Mouse (Mus musculus) kidney, postnatal 0 days (tissue): Measurements from ENCODE around the gene Phc3. TPM values are rescaled to one million over a fixed set of nuclear protein-coding genes. Genes with fewer than 3 reads are reported as not detected.

ENCODE experiments used
- ATAC-seq: fragments of 200-750 bp; cut with Nextera tagmentation; replicated peaks from 2 replicates; pipeline ENCODE4 v1.8.0; 2017; ENCODE audit warnings: low read depth, moderate number of reproducible peaks, moderate TSS enrichment, moderate library complexity; ENCODE audit not compliant: low FRiP score
- DNase-seq: peaks from one replicate; pipeline ENCODE4 v3.0.0-alpha.2; 2016; ENCODE audit warnings: low spot score
- H3K27ac ChIP-seq: fragments of 300-500 bp; sonication (generic); 2 replicates; pipeline ENCODE4 v1.5.1; 2014; ENCODE audit warnings: mild to moderate bottlenecking
- H3K27me3 ChIP-seq: fragments of 300-500 bp; sonication (generic); 2 replicates; pipeline ENCODE4 v1.6.1; 2014; ENCODE audit warnings: low read length, mixed read lengths; ENCODE audit not compliant: insufficient read depth
- H3K36me3 ChIP-seq: fragments of 300-500 bp; sonication (generic); 2 replicates; pipeline ENCODE4 v1.6.1; 2014; ENCODE audit warnings: low read length, mixed read lengths; ENCODE audit not compliant: insufficient read depth
- H3K4me1 ChIP-seq: fragments of 300-500 bp; sonication (generic); replicated peaks from 2 replicates; pipeline ENCODE4 v1.6.1; 2014; ENCODE audit warnings: antibody characterized with exemption, low read length, mixed read lengths; ENCODE audit not compliant: insufficient read depth
- H3K4me2 ChIP-seq: fragments of 300-500 bp; sonication (generic); 2 replicates; pipeline ENCODE4 v1.6.1; 2014; ENCODE audit warnings: mild to moderate bottlenecking, low read length, moderate library complexity, mixed read lengths
- H3K4me3 ChIP-seq: fragments of 300-500 bp; sonication (generic); replicated peaks from 2 replicates; pipeline ENCODE4 v1.5.1; 2014; ENCODE audit warnings: low read depth, low read length
- H3K9ac ChIP-seq: fragments of 300-500 bp; sonication (generic); 2 replicates; pipeline ENCODE4 v1.6.1; 2014; ENCODE audit warnings: low read depth, low read length
- H3K9me3 ChIP-seq: fragments of 300-500 bp; sonication (generic); replicated peaks from 2 replicates; pipeline ENCODE4 v1.6.1; 2016; ENCODE audit warnings: low read length, inconsistent platforms, mixed read lengths
- CTCF ChIP-seq: IDR thresholded peaks from 2 replicates; pipeline ENCODE4 v1.5.1; 2016; ENCODE audit warnings: antibody characterized with exemption, low read depth, mild to moderate bottlenecking, moderate library complexity
- WGBS: fragments of 180-500 bp; shearing (Covaris S2); extraction: QIAGEN DNeasy Blood & Tissue Kit; methylation state at CpG from one replicate; pipeline ENCODE4 v1.1.7; 2014; 5-methylcytosine and 5-hydroxymethylcytosine counted together
- polyA plus RNA-seq: library from polyadenylated mRNA; unstranded; fragments of >200 nt; fragmentation: Nextera tagmentation; extraction: Ambion mirVana; gene quantifications from 2 replicates; pipeline ENCODE4 v1.2.1, GENCODE M21; 2015

Gene Phc3
- polyA plus RNA-seq, 1 experiment from 2014 or later: 4.5 TPM

- Histone ChIP-seq H3K4me1 (no peaks in the 10 kb centered on the region), H3K27me3 (no peaks in the 10 kb centered on the region), H3K9me3 (no peaks in the 10 kb centered on the region), H3K9ac (no peak overlapping the region), H3K4me2 (no peak overlapping the region), H3K36me3 (peaks cover 49% of the 10 kb centered on the region), H3K27ac (peak overlapping the region; percentile 47; the same call in 1 of the 2 replicates), H3K4me3 (no peak overlapping the region)
- TF ChIP-seq CTCF: no peak
- 72% methylated on average over 7 of the region's 7 CpGs for WGBS
- DNase-seq (no peak), ATAC-seq (no peak)
These were observed 9.1 kb downstream of the Phc3 start for GRCm38 (mm10) chr3:30959868-30960831.

GRCm38 (mm10) chr3:30958709-30959108 is 10.5 kb downstream of the Phc3 start:
- 92% methylated on average over 2 of the region's 2 CpGs for WGBS
- Histone ChIP-seq H3K4me1 (no peaks in the 10 kb centered on the region), H3K36me3 (peaks cover 50% of the 10 kb centered on the region), H3K27ac (no peak overlapping the region), H3K9me3 (no peaks in the 10 kb centered on the region), H3K9ac (no peak overlapping the region), H3K27me3 (no peaks in the 10 kb centered on the region), H3K4me3 (no peak overlapping the region), H3K4me2 (no peak overlapping the region)
- ATAC-seq: no peak
- TF ChIP-seq CTCF: no peak
- DNase-seq: no peak

GRCm38 (mm10) chr3:30956327-30956726 is 12.9 kb downstream of the Phc3 start:
- Histone ChIP-seq H3K4me2 (no peak overlapping the region), H3K4me3 (no peak overlapping the region), H3K36me3 (peaks cover 48% of the 10 kb centered on the region), H3K9ac (no peak overlapping the region), H3K4me1 (no peaks in the 10 kb centered on the region), H3K27ac (no peak overlapping the region), H3K27me3 (no peaks in the 10 kb centered on the region), H3K9me3 (no peaks in the 10 kb centered on the region)
- no peak for ATAC-seq
- 93% methylated on average over 6 of the region's 6 CpGs for WGBS
- TF ChIP-seq CTCF: no peak
- DNase-seq: no peak

- Histone ChIP-seq H3K4me3 (no peak overlapping the region), H3K9me3 (no peaks in the 10 kb centered on the region), H3K27me3 (no peaks in the 10 kb centered on the region), H3K36me3 (peaks cover 42% of the 10 kb centered on the region), H3K4me1 (no peaks in the 10 kb centered on the region), H3K4me2 (no peak overlapping the region), H3K9ac (no peak overlapping the region), H3K27ac (no peak overlapping the region)
- no peak for ATAC-seq
- 85% methylated on average over 12 of the region's 12 CpGs for WGBS
- no peak for TF ChIP-seq CTCF
- DNase-seq: no peak
These were observed 16.7 kb downstream of the Phc3 start for GRCm38 (mm10) chr3:30952273-30953070.

GRCm38 (mm10) chr3:30951652-30952051 is 17.6 kb downstream of the Phc3 start:
- H3K4me3 ChIP-seq: no peak overlapping the region
- H3K27me3 ChIP-seq: no peaks in the 10 kb centered on the region
- TF ChIP-seq CTCF: no peak
- WGBS: 62% methylated on average over 3 of the region's 3 CpGs
- ATAC-seq (no peak), DNase-seq (no peak)
- H3K36me3 ChIP-seq: peaks cover 44% of the 10 kb centered on the region
- H3K27ac ChIP-seq: no peak overlapping the region
- H3K4me1 ChIP-seq: no peaks in the 10 kb centered on the region
- no peak overlapping the region for H3K4me2 ChIP-seq
- H3K9ac ChIP-seq: no peak overlapping the region
- H3K9me3 ChIP-seq: no peaks in the 10 kb centered on the region

GRCm38 (mm10) chr3:30934384-30934783 is 34.8 kb downstream of the Phc3 start:
- Histone ChIP-seq H3K27ac (no peak overlapping the region), H3K36me3 (peaks cover 31% of the 10 kb centered on the region), H3K9me3 (no peaks in the 10 kb centered on the region), H3K4me3 (no peak overlapping the region), H3K9ac (no peak overlapping the region), H3K27me3 (no peaks in the 10 kb centered on the region), H3K4me1 (no peaks in the 10 kb centered on the region), H3K4me2 (no peak overlapping the region)
- ATAC-seq (no peak), DNase-seq (no peak)
- no peak for TF ChIP-seq CTCF
